In genomic region chr7:141472763-141473162, GRCm38 (mm10) we compare ENCODE assay signal across 1 mouse cellular context.
TF ChIP-seq lines count a peak whose summit lies in the region.

No protein-coding gene starts in this region.

TF ChIP-seq in MEL, 35 proteins besides CTCF, POLR2A, EP300 and RAD21:
- peak; percentile 17; the same call in 1 of the 2 replicates for TF ChIP-seq POLR2AphosphoS2 (IDR thresholded peaks at IDR 0.05; ENCODE audit: low read length)
- peak; percentile 42; the same call in 1 of the 2 replicates for TF ChIP-seq ZMIZ1 (IDR thresholded peaks at IDR 0.05; ENCODE audit: low read depth, low read length)
- TF ChIP-seq JUND (IDR thresholded peaks at IDR 0.05; ENCODE audit: low read depth, low read length), result no peak
- no peak for TF ChIP-seq BHLHE40 (IDR thresholded peaks at IDR 0.05; ENCODE audit: borderline replicate concordance, low read depth, low read length)
